Mouse (Mus musculus): Measurements from ENCODE around the gene Pip5k1b.

The Pip5k1b gene

GRCm38 (mm10) chr19:24259390-24260351 lies 296.0 kb downstream of the Pip5k1b start:
- no peak for DNase-seq (ENCODE audit: low read depth, low spot score)

- DNase-seq (ENCODE audit: low read depth, low spot score), result no peak
Measured at GRCm38 (mm10) chr19:24258368-24258767, 297.3 kb downstream of the Pip5k1b start.

- no peak for DNase-seq (ENCODE audit: low read depth, low spot score)
Measured at GRCm38 (mm10) chr19:24257962-24258361, 297.7 kb downstream of the Pip5k1b start.

- no peak for DNase-seq (ENCODE audit: low read depth, low spot score)
Measured at GRCm38 (mm10) chr19:24253657-24254260, 301.9 kb downstream of the Pip5k1b start.

- no peak for DNase-seq (ENCODE audit: low read depth, low spot score)
Measured at GRCm38 (mm10) chr19:24251869-24252268, 303.8 kb downstream of the Pip5k1b start.

All from retina, adult 2 months (tissue).